Mouse (Mus musculus): ENCODE measurements at regions not wholly inside any gene's neighbourhood (a gene's known extent, or its start where the extent isn't known, plus 50 kb on each side); places are given as distances from the start of the nearest gene placed in this dataset.
A peak's percentile ranks its signal among the peaks of the same experiment; 100 is the strongest.
"Not testable (repeated sequence)": the region's sequence is repeated elsewhere in the genome, so short reads cannot be mapped to it uniquely, and the experiment has no call there.

GRCm38 (mm10) chr19:49115484-49115883 lies 909.7 kb downstream of the Sorcs3 start:
- intact Hi-C loops (cut with DNase I) = no loop called here

GRCm38 (mm10) chr19:49131664-49132063 lies 925.8 kb downstream of the Sorcs3 start:
- DNase-seq = no peak
- intact Hi-C loops (cut with DNase I) = no loop called here

More at GRCm38 (mm10) chr19:49115484-49115883, 909.7 kb downstream of the Sorcs3 start:
- DNase-seq = no peak

DNA sequence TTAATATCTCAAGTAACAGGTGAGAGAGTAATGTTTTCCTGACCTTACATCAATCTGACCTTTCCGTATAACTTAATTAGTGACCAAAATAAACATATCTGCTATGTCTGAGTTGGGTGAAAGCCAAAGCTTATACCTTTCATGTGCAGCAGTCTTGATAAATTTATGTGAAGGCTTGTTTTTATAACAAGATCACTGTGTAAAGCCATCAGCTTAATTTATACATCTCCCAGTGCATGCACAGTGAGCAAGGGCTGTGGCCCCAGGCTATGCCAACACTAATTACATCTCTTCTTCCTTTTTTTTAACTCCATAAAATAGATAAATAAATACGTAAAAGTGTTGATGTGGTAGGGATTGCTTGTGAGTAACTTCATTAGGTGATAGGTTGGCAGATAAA lies 966.3 kb downstream of the Sorcs3 start:
- no peak for DNase-seq
- intact Hi-C loops (cut with DNase I) = no loop called here

DNA sequence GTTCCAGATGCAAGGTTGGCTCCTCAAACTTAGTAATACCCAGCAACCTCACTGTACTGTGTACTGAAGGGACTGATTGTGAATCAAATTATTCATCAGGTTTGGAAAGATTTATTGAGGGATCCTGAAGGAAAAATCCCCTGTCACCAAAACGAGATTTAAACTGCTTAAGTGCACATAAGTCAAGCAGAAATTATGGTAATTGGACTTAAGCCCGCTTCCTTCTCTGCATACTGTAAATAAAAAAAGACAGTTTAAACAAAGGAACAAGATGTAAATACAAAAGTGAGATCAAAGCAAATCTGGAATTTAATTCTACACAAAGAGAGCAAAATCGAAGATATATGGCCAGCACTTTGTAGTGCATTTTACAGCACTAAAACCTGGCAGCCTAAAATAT lies 1002.1 kb downstream of the Sorcs3 start:
- no peak for DNase-seq
- intact Hi-C loops (cut with DNase I) = no loop called here

DNA sequence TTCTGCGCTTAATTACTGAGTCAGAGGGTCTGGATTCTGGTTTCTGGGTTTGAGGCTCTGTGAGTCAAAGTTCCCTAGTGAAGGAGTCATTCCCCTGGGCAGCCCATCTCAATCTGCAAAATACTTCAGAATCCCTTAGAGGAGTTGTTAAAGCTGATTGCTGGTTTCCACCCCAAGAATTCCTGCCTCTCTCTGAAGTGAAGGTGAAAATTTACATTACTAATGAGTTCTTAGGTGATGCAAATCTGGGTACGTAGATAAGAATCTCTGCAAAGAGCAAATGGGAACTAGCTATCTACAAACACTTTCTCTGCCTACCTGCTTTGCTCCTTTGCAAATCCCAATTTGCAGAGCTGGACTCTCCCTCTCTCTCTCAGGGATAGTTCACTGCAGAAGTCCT lies 1036.8 kb downstream of the Sorcs3 start:
- intact Hi-C loops (cut with DNase I) = no loop called here
- DNase-seq = no peak

GRCm38 (mm10) chr19:49245114-49245714 lies 1039.4 kb downstream of the Sorcs3 start:
- DNase-seq = no peak

GRCm38 (mm10) chr19:49264616-49265015 lies 1058.8 kb downstream of the Sorcs3 start:
- peak in 1 of 2 experiments; percentile 5 for DNase-seq
- intact Hi-C loops (cut with DNase I) = no loop called here

More at GRCm38 (mm10) chr19:49245114-49245714, 1039.4 kb downstream of the Sorcs3 start:
- intact Hi-C loops (cut with DNase I) = no loop called here

DNA sequence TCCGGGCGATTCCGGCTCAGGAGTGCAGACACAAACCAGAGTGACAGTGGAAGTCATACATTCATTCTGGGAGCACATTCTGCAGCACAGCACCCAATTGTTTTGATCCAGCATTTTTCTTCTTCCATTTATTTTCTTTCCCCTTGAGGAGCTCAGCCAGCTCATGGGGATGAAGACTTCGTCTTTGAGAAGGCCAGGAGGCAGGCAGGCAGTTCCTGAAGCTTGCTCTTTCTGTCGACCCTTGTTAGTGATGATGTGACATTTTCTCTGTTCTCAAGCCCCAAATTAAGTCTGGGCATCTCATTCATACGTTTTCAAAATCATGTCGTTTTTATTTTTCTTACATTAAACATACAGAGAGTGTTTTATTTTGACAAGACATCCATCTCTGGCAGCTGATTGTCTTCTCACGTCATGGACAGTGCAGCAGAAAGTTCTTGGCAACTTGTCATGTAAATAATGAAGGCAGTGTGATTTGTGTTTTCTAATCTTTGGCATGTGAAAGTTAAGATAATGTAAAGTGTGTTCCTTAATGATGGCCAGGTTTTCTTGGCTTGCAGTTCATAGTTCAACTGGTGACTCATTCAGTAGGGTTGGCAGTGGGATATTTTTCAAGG lies 1062.1 kb downstream of the Sorcs3 start:
- DNase-seq = peak; percentile 4 to 6
- intact Hi-C loops (cut with DNase I) = no loop called here

GRCm38 (mm10) chr19:49282626-49283261 lies 1076.9 kb downstream of the Sorcs3 start:
- intact Hi-C loops (cut with DNase I) = no loop called here

GRCm38 (mm10) chr19:49294980-49295379 lies 1089.2 kb downstream of the Sorcs3 start:
- no peak for DNase-seq
- intact Hi-C loops (cut with DNase I) = no loop called here

More at GRCm38 (mm10) chr19:49282626-49283261, 1076.9 kb downstream of the Sorcs3 start:
- DNase-seq = no peak

GRCm38 (mm10) chr19:49299351-49300271 lies 1093.8 kb downstream of the Sorcs3 start:
- DNase-seq = peak; percentile 53 to 58
- intact Hi-C loops (cut with DNase I) = no loop called here

DNA sequence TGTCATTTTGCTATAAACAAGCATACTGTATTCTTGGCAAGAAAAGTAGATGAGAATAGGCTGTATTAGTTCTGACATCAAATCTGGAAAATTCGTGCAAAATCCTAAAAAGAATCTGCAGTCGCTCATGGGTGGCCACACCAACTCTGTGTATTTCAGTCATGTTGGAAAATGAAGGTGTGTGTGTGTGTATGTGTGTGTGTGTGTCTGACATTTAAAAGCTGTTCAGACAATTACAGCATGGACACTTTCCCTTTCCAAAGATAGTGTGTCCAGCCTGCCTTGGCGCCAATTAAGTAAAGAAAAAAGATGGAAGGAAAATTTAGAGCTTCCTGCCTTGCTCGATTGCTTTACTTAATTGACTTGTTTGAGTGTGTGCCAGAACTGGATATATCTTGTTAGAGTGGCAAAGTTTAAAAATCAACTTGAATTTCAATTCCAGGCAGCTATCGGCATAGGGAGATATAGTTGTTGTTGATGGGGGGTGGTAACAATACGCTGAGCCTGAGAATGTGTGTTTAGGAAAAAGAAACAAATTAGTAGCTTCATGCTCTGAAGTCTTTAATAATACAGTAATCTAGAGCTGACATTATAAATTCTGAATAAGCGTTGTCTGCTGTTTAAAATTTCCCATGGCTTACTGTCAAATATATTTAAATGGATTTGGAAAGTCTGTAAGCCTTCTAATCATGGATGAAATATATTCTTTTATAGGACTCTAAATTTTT lies 1095.7 kb downstream of the Sorcs3 start:
- DNase-seq = peak; percentile 38 to 44
- intact Hi-C loops (cut with DNase I) = no loop called here

DNA sequence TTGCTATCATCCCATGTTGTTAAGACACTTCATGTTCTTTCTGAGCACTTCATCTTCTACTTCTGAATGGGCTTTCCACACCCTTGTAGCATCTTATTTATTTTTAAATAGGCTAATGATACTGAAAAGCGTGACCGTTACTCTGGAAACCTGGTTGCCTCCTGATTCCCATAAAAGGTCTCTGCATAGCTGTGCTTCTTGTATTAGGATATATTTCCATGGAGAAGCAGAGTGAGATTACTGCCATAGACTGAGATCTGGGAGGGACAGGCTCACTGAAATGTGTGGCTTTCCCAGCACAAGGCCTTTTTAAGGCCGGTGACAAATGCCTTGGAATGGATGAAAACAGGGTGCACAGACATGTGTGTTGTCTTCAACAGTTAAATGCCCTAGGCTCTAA lies 1100.0 kb downstream of the Sorcs3 start:
- DNase-seq = no peak
- intact Hi-C loops (cut with DNase I) = no loop called here

- no peak for DNase-seq
- intact Hi-C loops (cut with DNase I) = no loop called here
Measured at GRCm38 (mm10) chr19:49314229-49314628, 1108.4 kb downstream of the Sorcs3 start.

GRCm38 (mm10) chr19:49359642-49360041 lies 1153.8 kb downstream of the Sorcs3 start:
- intact Hi-C loops (cut with DNase I) = no loop called here
- DNase-seq = no peak

DNA sequence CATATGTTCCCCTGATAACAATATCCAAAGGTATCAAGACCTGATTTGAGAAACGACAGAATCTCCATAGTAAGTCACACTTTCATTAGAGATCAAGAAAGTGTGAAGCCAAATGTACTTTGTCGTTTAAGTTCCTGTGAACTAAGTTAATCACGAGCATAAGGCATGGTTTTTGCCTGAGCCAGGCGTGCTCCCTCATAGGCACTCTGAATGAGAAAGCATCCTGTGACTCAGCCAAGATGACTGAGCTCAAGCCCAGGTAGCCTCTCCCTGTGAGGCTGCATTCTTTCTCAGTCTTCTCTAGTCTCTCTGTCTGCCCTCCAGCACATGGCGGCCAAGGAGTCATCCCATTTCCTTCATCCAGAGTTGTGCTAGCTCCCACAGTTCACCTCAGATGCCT lies 1154.9 kb downstream of the Sorcs3 start:
- intact Hi-C loops (cut with DNase I) = no loop called here
- DNase-seq = no peak

- intact Hi-C loops (cut with DNase I); DNase-seq: not testable (repeated sequence)
Measured at GRCm38 (mm10) chr19:49361116-49361515, 1155.3 kb downstream of the Sorcs3 start.

DNA sequence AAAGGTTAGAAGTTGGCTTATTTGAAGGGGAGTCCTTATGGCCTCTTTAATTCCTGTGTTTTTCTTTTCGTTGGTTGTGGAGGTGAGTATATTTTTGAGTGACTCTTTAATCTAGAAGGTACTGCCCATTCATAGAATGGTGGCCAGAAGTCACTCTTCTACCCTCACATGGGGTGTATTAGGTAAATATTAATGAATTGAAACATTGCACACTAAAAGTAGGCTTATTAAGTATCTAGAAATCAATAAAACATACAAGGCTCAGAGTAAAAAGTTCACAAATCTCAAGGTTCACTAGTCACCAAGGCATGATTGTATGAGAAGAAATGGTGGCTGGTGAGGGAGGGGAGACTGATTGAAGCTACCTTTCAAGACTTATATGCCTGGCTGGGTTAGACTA lies 1167.1 kb downstream of the Sorcs3 start:
- no peak for DNase-seq

DNA sequence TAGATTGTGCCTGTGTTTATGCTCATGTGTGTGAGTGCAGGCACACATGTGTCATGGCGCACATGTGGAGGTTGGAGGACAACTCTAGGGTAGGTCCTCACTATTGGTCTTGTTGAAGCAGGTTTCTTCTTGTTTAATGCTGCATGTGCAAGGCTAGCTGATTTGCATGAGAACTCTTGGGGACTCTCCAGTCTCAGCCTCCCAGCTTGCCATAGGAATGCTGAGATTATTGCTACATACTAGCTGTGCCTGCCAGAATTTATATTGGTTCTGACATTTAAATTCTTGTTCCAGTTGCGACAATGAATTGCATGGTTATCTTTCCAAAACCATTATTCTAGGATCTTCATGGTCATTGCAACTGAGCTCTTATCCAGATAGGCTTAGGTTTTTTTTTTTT lies 1168.5 kb downstream of the Sorcs3 start:
- intact Hi-C loops (cut with DNase I) = no loop called here
- DNase-seq = no peak

More for the DNA sequence above, 1167.1 kb downstream of the Sorcs3 start:
- intact Hi-C loops (cut with DNase I) = no loop called here

DNA sequence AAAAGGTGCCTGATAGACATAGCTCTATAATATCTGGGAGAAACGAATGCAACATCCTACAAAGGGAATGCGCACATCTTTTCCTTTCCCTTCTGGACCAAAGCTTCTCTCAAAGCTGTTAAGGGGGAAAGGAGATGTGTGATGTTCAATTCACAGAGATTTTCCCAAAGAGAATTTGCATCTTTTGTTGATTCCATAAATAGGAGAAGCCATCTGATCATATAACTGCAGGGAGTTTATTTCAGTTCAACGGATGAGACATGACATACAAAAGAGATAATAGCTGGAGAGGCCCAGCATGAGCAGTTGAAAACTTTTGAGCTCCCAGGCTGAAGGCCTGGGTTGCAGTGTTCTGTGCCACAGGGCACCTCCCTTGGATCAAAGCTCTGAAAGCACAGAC lies 1169.1 kb downstream of the Sorcs3 start:
- intact Hi-C loops (cut with DNase I) = no loop called here
- DNase-seq = no peak
